Mouse (Mus musculus): ENCODE measurements around the gene Zscan29. TPM values are rescaled to one million over a fixed set of nuclear protein-coding genes. Genes with fewer than 3 reads are reported as not detected.
"Not testable (repeated sequence)": the region's sequence is repeated elsewhere in the genome, so short reads cannot be mapped to it uniquely, and the experiment has no call there.

The Zscan29 gene
- polyA plus RNA-seq, 1 experiment from 2014 or later = 5.3 TPM

GRCm38 (mm10) chr2:121132822-121133221 lies 38.1 kb downstream of the Zscan29 start:
- ATAC-seq (ENCODE audit: extremely low read depth, insufficient number of reproducible peaks, low FRiP score, low TSS enrichment) = no peak
- H3K4me3 ChIP-seq = no peak overlapping the region
- H3K4me2 ChIP-seq = no peak overlapping the region
- H3K4me1 ChIP-seq = 0 out of 2 replicates have a peak, but pooled peaks cover 3% of the 10 kb centered on the region
- no peaks in the 10 kb centered on the region for H3K27me3 ChIP-seq (replicated peaks)
- no peak overlapping the region for H3K27ac ChIP-seq (replicated peaks)
- peaks cover 8% of the 10 kb centered on the region for H3K36me3 ChIP-seq
- H3K9ac ChIP-seq = no peak overlapping the region
- H3K9me3 ChIP-seq = no peaks in the 10 kb centered on the region
- whole genome bisulfite sequencing = 74% methylated on average over 1 of the region's 1 CpGs

DNA sequence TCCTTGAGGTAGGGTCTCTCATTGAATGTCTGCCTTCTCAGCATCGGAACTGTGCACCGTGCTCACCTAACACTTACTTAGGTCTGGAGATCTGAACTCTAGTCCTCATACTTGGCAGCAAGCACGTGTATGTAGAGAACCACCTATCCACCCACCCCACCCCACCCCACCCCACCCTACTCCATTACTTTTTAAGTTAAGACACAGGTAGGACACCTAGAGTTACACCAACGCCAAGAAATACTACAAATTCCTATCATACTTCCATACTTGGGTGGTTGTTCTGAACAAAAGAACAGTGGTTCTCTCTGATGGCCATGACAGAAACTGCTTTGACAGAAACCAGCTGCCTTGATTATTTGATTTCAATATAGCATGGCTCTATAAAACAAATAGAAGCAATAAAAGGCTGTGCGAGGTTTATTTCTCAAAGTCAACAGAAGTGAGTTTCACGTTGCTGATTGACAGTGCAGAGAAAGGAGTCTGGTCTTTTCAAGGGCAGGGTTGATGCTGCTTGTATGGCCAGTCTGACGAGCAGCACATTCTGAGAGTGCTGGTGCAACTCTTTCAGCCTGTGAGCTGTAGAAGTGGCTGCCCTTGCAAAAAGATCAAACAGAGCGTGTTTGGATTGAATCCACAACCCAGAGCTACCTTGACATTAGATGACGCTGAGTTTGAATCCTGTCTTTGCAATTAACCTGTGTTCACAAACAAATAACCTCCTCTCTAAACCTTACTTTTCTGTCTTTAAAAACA lies 41.9 kb downstream of the Zscan29 start:
- Histone ChIP-seq H3K4me3 (no peak overlapping the region), H3K9ac (no peak overlapping the region), H3K4me2 (no peak overlapping the region), H3K36me3 (no peaks in the 10 kb centered on the region), H3K27ac (replicated peaks) (no peak overlapping the region), H3K4me1 (no peaks in the 10 kb centered on the region), H3K9me3 (no peaks in the 10 kb centered on the region), H3K27me3 (replicated peaks) (no peaks in the 10 kb centered on the region)
- 64% methylated on average over 9 of the region's 9 CpGs for WGBS
- ATAC-seq (ENCODE audit: extremely low read depth, insufficient number of reproducible peaks, low FRiP score, low TSS enrichment) = no peak

DNA sequence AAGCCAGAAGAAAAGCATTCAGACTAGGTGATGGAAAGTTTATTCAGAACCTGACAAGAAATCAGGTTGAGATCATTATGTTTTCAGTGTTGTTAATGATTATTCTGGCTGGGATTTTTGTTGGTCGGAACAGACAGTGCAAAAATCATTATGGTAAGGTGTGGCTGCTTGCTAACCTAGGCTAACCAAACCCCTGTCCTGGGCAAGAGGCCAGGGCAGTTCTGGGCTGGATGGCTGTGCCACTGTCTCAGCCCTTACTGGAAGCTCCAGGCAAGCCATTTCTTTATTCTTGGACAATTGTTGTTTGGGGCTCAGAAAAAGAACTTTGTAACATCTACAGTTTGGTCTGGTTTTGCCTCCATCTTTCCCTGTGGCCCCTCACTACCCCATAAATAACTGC lies 43.4 kb downstream of the Zscan29 start:
- H3K27ac ChIP-seq (replicated peaks) = no peak overlapping the region
- 78% methylated on average over 1 of the region's 1 CpGs for WGBS
- H3K27me3 ChIP-seq (replicated peaks) = no peaks in the 10 kb centered on the region
- no peak overlapping the region for H3K4me3 ChIP-seq
- H3K36me3 ChIP-seq = no peaks in the 10 kb centered on the region
- no peaks in the 10 kb centered on the region for H3K4me1 ChIP-seq
- H3K4me2 ChIP-seq = no peak overlapping the region
- no peaks in the 10 kb centered on the region for H3K9me3 ChIP-seq
- H3K9ac ChIP-seq = no peak overlapping the region
- no peak for ATAC-seq (ENCODE audit: extremely low read depth, insufficient number of reproducible peaks, low FRiP score, low TSS enrichment)

DNA sequence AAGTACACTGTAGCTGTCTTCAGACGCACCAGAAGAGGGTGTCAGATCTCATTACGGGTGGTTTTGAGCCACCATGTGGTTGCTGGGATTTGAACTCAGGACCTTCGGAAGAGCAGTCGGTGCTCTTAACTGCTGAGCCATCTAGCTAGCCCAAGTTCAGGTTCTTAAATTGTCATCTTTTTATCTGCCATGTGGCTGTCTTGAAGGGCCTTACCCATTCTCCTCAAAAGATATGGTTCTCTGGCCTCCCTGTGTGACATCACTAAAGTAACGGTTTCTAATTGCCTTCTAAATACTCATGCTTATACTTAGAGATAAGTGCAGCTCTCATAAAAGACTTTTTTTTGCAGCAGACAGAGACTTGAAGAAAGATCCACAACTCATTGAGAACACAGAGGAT lies 44.6 kb downstream of the Zscan29 start:
- not testable (repeated sequence) for H3K9ac ChIP-seq; ATAC-seq (ENCODE audit: extremely low read depth, insufficient number of reproducible peaks, low FRiP score, low TSS enrichment)

GRCm38 (mm10) chr2:121119260-121119659 lies 51.7 kb downstream of the Zscan29 start:
- Histone ChIP-seq H3K4me2 (no peak overlapping the region), H3K4me3 (no peak overlapping the region)
- WGBS = 74% methylated on average over 3 of the region's 3 CpGs

More for the DNA sequence above, 44.6 kb downstream of the Zscan29 start:
- H3K9me3 ChIP-seq; H3K4me2 ChIP-seq; H3K4me3 ChIP-seq; H3K4me1 ChIP-seq; H3K27ac ChIP-seq (replicated peaks); H3K27me3 ChIP-seq (replicated peaks); H3K36me3 ChIP-seq: not testable (repeated sequence)
- 81% methylated on average over 5 of the region's 5 CpGs for WGBS

DNA sequence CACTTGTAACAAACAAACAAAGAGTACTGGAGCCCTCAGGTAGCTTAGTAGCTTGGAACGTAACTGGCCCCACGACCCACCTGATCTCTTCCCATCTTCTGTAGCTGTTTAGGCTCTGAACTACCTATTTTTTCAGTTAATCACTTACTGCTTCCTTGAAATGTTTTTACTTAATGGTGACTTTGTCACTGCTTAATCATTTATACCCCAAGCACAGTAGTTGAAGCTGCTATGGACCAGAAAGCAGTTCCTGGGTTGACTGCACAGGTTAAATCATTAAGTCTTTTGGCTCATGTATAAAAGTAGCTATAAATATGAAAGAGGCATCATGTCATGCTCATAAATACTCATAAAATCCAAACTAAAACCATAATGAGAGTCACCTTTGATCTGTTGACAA lies 55.5 kb downstream of the Zscan29 start:
- H3K4me1 ChIP-seq = peaks cover 3% of the 10 kb centered on the region
- H3K36me3 ChIP-seq = no peaks in the 10 kb centered on the region
- 79% methylated on average over 2 of the region's 2 CpGs for WGBS
- no peak for ATAC-seq (ENCODE audit: extremely low read depth, insufficient number of reproducible peaks, low FRiP score, low TSS enrichment)
- no peak overlapping the region for H3K9ac ChIP-seq
- peaks cover 15% of the 10 kb centered on the region for H3K27me3 ChIP-seq (replicated peaks)
- no peaks in the 10 kb centered on the region for H3K9me3 ChIP-seq
- no peak overlapping the region for H3K4me3 ChIP-seq
- H3K4me2 ChIP-seq = no peak overlapping the region
- H3K27ac ChIP-seq (replicated peaks) = no peak overlapping the region

More at GRCm38 (mm10) chr2:121119260-121119659, 51.7 kb downstream of the Zscan29 start:
- H3K4me1 ChIP-seq = no peaks in the 10 kb centered on the region
- ATAC-seq (ENCODE audit: extremely low read depth, insufficient number of reproducible peaks, low FRiP score, low TSS enrichment) = no peak
- H3K9me3 ChIP-seq = no peaks in the 10 kb centered on the region
- H3K27me3 ChIP-seq (replicated peaks) = peaks cover 15% of the 10 kb centered on the region
- no peak overlapping the region for H3K9ac ChIP-seq
- H3K36me3 ChIP-seq = no peaks in the 10 kb centered on the region
- H3K27ac ChIP-seq (replicated peaks) = no peak overlapping the region

DNA sequence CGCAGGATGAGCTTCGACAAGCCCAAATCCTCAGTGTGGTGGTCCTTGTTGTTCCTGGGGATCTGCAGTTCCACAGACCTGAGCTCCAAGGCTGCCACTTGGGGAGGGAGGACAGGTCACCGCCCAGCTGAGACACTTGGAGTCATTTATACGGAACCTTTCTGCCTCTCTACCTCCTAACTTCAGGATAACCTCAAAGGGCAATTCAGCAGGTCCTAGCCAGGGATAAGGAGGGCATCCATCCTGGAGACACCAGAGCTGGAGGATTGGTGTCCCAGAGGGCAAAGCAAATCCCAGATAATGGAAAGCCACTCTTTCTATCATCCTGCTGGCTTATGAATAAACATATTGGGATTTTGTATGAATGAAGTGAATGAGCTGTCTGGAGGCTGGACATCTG lies 61.2 kb downstream of the Zscan29 start, which contains the start of gene Tgm7:
Tgm7 (minus strand) TSS at position 101 of the 400 bp plus-strand sequence.
- Histone ChIP-seq H3K36me3 (no peaks in the 10 kb centered on the region), H3K4me3 (no peak within 1 kb of the TSS), H3K9ac (no peak within 1 kb of the TSS), H3K9me3 (no peaks in the 10 kb centered on the region), H3K27me3 (replicated peaks) (no peaks in the 10 kb centered on the region), H3K4me1 (peaks cover 9% of the 10 kb centered on the region), H3K4me2 (0 out of 2 replicates have a peak within 1 kb of the TSS, but pooled peaks have one; percentile 1), H3K27ac (replicated peaks) (no peak within 1 kb of the TSS)
- 78% methylated on average over 4 of the region's 4 CpGs for WGBS
- no peak for ATAC-seq (ENCODE audit: extremely low read depth, insufficient number of reproducible peaks, low FRiP score, low TSS enrichment)

Other genes with a start within 250 kb of the Zscan29 start
- gene Ubr1, start 200.4 kb downstream of the Zscan29 start, polyA plus RNA-seq (2015; fragmentation: Nextera tagmentation; extraction: Ambion mirVana) = 18.3 and 21.6 TPM in 2 replicates
- 1.9 and 2.3 TPM in 2 replicates for gene Tmem62, start 194.1 kb downstream of the Zscan29 start, polyA plus RNA-seq (2015; fragmentation: Nextera tagmentation; extraction: Ambion mirVana)
- 37.3 and 38.3 TPM in 2 replicates for gene Ccndbp1, start 162.7 kb downstream of the Zscan29 start, polyA plus RNA-seq (2015; fragmentation: Nextera tagmentation; extraction: Ambion mirVana)
- 7.2 and 8.5 TPM in 2 replicates for gene Epb42, start 134.1 kb downstream of the Zscan29 start, polyA plus RNA-seq (2015; fragmentation: Nextera tagmentation; extraction: Ambion mirVana)
- gene Tgm5, start 85.3 kb downstream of the Zscan29 start, polyA plus RNA-seq (2015; fragmentation: Nextera tagmentation; extraction: Ambion mirVana) = 0.16 TPM in 1 of 2 replicates, not detected in the other
- gene Tgm7, start 61.3 kb downstream of the Zscan29 start, polyA plus RNA-seq (2015; fragmentation: Nextera tagmentation; extraction: Ambion mirVana) = not detected in 2 replicates
- gene Adal, start 30.7 kb downstream of the Zscan29 start, polyA plus RNA-seq (2015; fragmentation: Nextera tagmentation; extraction: Ambion mirVana) = 11.1 and 11.3 TPM in 2 replicates
- 14.3 and 16.3 TPM in 2 replicates for gene Lcmt2, start 30.5 kb downstream of the Zscan29 start, polyA plus RNA-seq (2015; fragmentation: Nextera tagmentation; extraction: Ambion mirVana)
- 32.4 and 32.5 TPM in 2 replicates for gene Tubgcp4, start 471 bp downstream of the Zscan29 start, polyA plus RNA-seq (2015; fragmentation: Nextera tagmentation; extraction: Ambion mirVana)
- 44.5 and 44.6 TPM in 2 replicates for gene Trp53bp1, start 100.3 kb upstream of the Zscan29 start, polyA plus RNA-seq (2015; fragmentation: Nextera tagmentation; extraction: Ambion mirVana)
- gene Map1a, start 118.5 kb upstream of the Zscan29 start, polyA plus RNA-seq (2015; fragmentation: Nextera tagmentation; extraction: Ambion mirVana) = 3.8 and 4.7 TPM in 2 replicates
- 9.9 TPM in 2 replicates for gene Ppip5k1, start 184.3 kb upstream of the Zscan29 start, polyA plus RNA-seq (2015; fragmentation: Nextera tagmentation; extraction: Ambion mirVana)
- gene Ckmt1, start 186.6 kb upstream of the Zscan29 start, polyA plus RNA-seq (2015; fragmentation: Nextera tagmentation; extraction: Ambion mirVana) = 0.37 and 0.47 TPM in 2 replicates
- gene Strc, start 216.0 kb upstream of the Zscan29 start, polyA plus RNA-seq (2015; fragmentation: Nextera tagmentation; extraction: Ambion mirVana) = not detected in 2 replicates
- gene Pdia3, start 242.7 kb upstream of the Zscan29 start, polyA plus RNA-seq (2015; fragmentation: Nextera tagmentation; extraction: Ambion mirVana) = 524 and 560 TPM in 2 replicates
- gene Catsper2, start 242.7 kb upstream of the Zscan29 start, polyA plus RNA-seq (2015; fragmentation: Nextera tagmentation; extraction: Ambion mirVana) = 2.2 and 2.7 TPM in 2 replicates